Mouse (Mus musculus): Measurements from ENCODE around the gene Frmd4a. TPM values are rescaled to one million over a fixed set of nuclear protein-coding genes. Genes with fewer than 3 reads are reported as not detected.

The Frmd4a gene
- total and polyA plus RNA-seq, 3 experiments = 10.4 to 21.0 (median 20.0) TPM

GRCm38 (mm10) chr2:4260324-4261058, 243.0 kb downstream of the Frmd4a start:
- Histone ChIP-seq H3K4me3 (no peak overlapping the region), H3K27me3 (ENCODE audit: control insufficient read depth, insufficient read depth, low read length) (no peaks in the 10 kb centered on the region), H3K27ac (no peak overlapping the region), H3K79me2 (replicated peaks; ENCODE audit: control insufficient read depth, insufficient read depth, low read length) (no peaks in the 10 kb centered on the region), H3K4me1 (ENCODE audit: control insufficient read depth, insufficient read depth, low read length) (peaks cover 2% of the 10 kb centered on the region), H3K36me3 (ENCODE audit: control insufficient read depth, insufficient read depth, low read length) (no peaks in the 10 kb centered on the region), H3K9ac (ENCODE audit: low read depth, low read length) (no peak overlapping the region)
- no peak for DNase-seq
- intact Hi-C loops (cut with DNase I) = no loop called here
- 31% methylated on average over 10 of the region's 10 CpGs for WGBS
- TF ChIP-seq EP300 (IDR thresholded peaks at IDR 0.05; ENCODE audit: insufficient read depth, low read depth, low read length) (no peak), POLR2A (IDR thresholded peaks at IDR 0.05; ENCODE audit: insufficient read depth, low read depth, low read length) (no peak)

GRCm38 (mm10) chr2:4262667-4263066, 245.2 kb downstream of the Frmd4a start:
- Histone ChIP-seq H3K4me1 (ENCODE audit: control insufficient read depth, insufficient read depth, low read length) (peaks cover 2% of the 10 kb centered on the region), H3K36me3 (ENCODE audit: control insufficient read depth, insufficient read depth, low read length) (no peaks in the 10 kb centered on the region), H3K27me3 (ENCODE audit: control insufficient read depth, insufficient read depth, low read length) (no peaks in the 10 kb centered on the region), H3K27ac (no peak overlapping the region), H3K79me2 (replicated peaks; ENCODE audit: control insufficient read depth, insufficient read depth, low read length) (no peaks in the 10 kb centered on the region), H3K4me3 (no peak overlapping the region), H3K9ac (ENCODE audit: low read depth, low read length) (no peak overlapping the region)
- no peak for DNase-seq
- TF ChIP-seq EP300 (IDR thresholded peaks at IDR 0.05; ENCODE audit: insufficient read depth, low read depth, low read length) (no peak), CTCF (IDR thresholded peaks at IDR 0.05) (no peak), POLR2A (IDR thresholded peaks at IDR 0.05; ENCODE audit: insufficient read depth, low read depth, low read length) (no peak)
- WGBS = 77% methylated on average over 3 of the region's 3 CpGs
- intact Hi-C loops (cut with DNase I) = no loop called here

- no peak overlapping the region for H3K4me3 ChIP-seq
- intact Hi-C loops (cut with DNase I) = no loop called here
- H3K27ac ChIP-seq = no peak overlapping the region
- TF ChIP-seq POLR2A (IDR thresholded peaks at IDR 0.05; ENCODE audit: insufficient read depth, low read depth, low read length) = no peak
- TF ChIP-seq EP300 (IDR thresholded peaks at IDR 0.05; ENCODE audit: insufficient read depth, low read depth, low read length) = no peak
- TF ChIP-seq CTCF (IDR thresholded peaks at IDR 0.05) = no peak
- 83% methylated on average over 7 of the region's 7 CpGs for WGBS
- H3K4me1 ChIP-seq (ENCODE audit: control insufficient read depth, insufficient read depth, low read length) = no peaks in the 10 kb centered on the region
- H3K36me3 ChIP-seq (ENCODE audit: control insufficient read depth, insufficient read depth, low read length) = no peaks in the 10 kb centered on the region
- no peak for DNase-seq
- H3K79me2 ChIP-seq (replicated peaks; ENCODE audit: control insufficient read depth, insufficient read depth, low read length) = no peaks in the 10 kb centered on the region
- H3K9ac ChIP-seq (ENCODE audit: low read depth, low read length) = no peak overlapping the region
- no peaks in the 10 kb centered on the region for H3K27me3 ChIP-seq (ENCODE audit: control insufficient read depth, insufficient read depth, low read length)
These were observed 249.9 kb downstream of the Frmd4a start for GRCm38 (mm10) chr2:4267377-4267776.

- H3K4me1 ChIP-seq (ENCODE audit: control insufficient read depth, insufficient read depth, low read length) = no peaks in the 10 kb centered on the region
- H3K79me2 ChIP-seq (replicated peaks; ENCODE audit: control insufficient read depth, insufficient read depth, low read length) = no peaks in the 10 kb centered on the region
- H3K4me3 ChIP-seq = no peak overlapping the region
- TF ChIP-seq CTCF (IDR thresholded peaks at IDR 0.05) = no peak
- no peak for TF ChIP-seq POLR2A (IDR thresholded peaks at IDR 0.05; ENCODE audit: insufficient read depth, low read depth, low read length)
- no peak for TF ChIP-seq EP300 (IDR thresholded peaks at IDR 0.05; ENCODE audit: insufficient read depth, low read depth, low read length)
- intact Hi-C loops (cut with DNase I) = no loop called here
- no peak for DNase-seq
- no peaks in the 10 kb centered on the region for H3K36me3 ChIP-seq (ENCODE audit: control insufficient read depth, insufficient read depth, low read length)
- WGBS = 55% methylated on average over 5 of the region's 5 CpGs
- no peaks in the 10 kb centered on the region for H3K27me3 ChIP-seq (ENCODE audit: control insufficient read depth, insufficient read depth, low read length)
- no peak overlapping the region for H3K9ac ChIP-seq (ENCODE audit: low read depth, low read length)
- no peak overlapping the region for H3K27ac ChIP-seq
These were observed 265.3 kb downstream of the Frmd4a start for GRCm38 (mm10) chr2:4282777-4283176.

GRCm38 (mm10) chr2:4285693-4286291, 268.3 kb downstream of the Frmd4a start:
- no peaks in the 10 kb centered on the region for H3K27me3 ChIP-seq (ENCODE audit: control insufficient read depth, insufficient read depth, low read length)
- DNase-seq = no peak
- 49% methylated on average over 4 of the region's 4 CpGs for WGBS
- no peaks in the 10 kb centered on the region for H3K36me3 ChIP-seq (ENCODE audit: control insufficient read depth, insufficient read depth, low read length)
- no peaks in the 10 kb centered on the region for H3K4me1 ChIP-seq (ENCODE audit: control insufficient read depth, insufficient read depth, low read length)
- no peaks in the 10 kb centered on the region for H3K79me2 ChIP-seq (replicated peaks; ENCODE audit: control insufficient read depth, insufficient read depth, low read length)
- TF ChIP-seq POLR2A (IDR thresholded peaks at IDR 0.05; ENCODE audit: insufficient read depth, low read depth, low read length) (no peak), CTCF (IDR thresholded peaks at IDR 0.05) (no peak), EP300 (IDR thresholded peaks at IDR 0.05; ENCODE audit: insufficient read depth, low read depth, low read length) (no peak)
- H3K27ac ChIP-seq = no peak overlapping the region
- no peak overlapping the region for H3K4me3 ChIP-seq
- intact Hi-C loops (cut with DNase I) = no loop called here
- H3K9ac ChIP-seq (ENCODE audit: low read depth, low read length) = no peak overlapping the region

GRCm38 (mm10) chr2:4286390-4286901, 268.9 kb downstream of the Frmd4a start:
- WGBS = 57% methylated on average over 8 of the region's 8 CpGs
- DNase-seq = no peak
- no peaks in the 10 kb centered on the region for H3K36me3 ChIP-seq (ENCODE audit: control insufficient read depth, insufficient read depth, low read length)
- H3K27me3 ChIP-seq (ENCODE audit: control insufficient read depth, insufficient read depth, low read length) = no peaks in the 10 kb centered on the region
- H3K9ac ChIP-seq (ENCODE audit: low read depth, low read length) = no peak overlapping the region
- no peak overlapping the region for H3K4me3 ChIP-seq
- intact Hi-C loops (cut with DNase I) = no loop called here
- no peak overlapping the region for H3K27ac ChIP-seq
- H3K4me1 ChIP-seq (ENCODE audit: control insufficient read depth, insufficient read depth, low read length) = no peaks in the 10 kb centered on the region
- TF ChIP-seq CTCF (IDR thresholded peaks at IDR 0.05) (no peak), EP300 (IDR thresholded peaks at IDR 0.05; ENCODE audit: insufficient read depth, low read depth, low read length) (no peak), POLR2A (IDR thresholded peaks at IDR 0.05; ENCODE audit: insufficient read depth, low read depth, low read length) (no peak)
- no peaks in the 10 kb centered on the region for H3K79me2 ChIP-seq (replicated peaks; ENCODE audit: control insufficient read depth, insufficient read depth, low read length)
